8 mouse cellular contexts compared by ENCODE assay signal in genomic region chr12:85374561-85375272, GRCm38 (mm10). TPM values are rescaled to one million over a fixed set of nuclear protein-coding genes. Genes with fewer than 3 reads are reported as not detected.
DNase-seq lines count a peak whose midpoint lies in the region; ATAC-seq lines count a peak whose summit lies in the region.

Gene Tmed10 (minus strand): TSS chr12:85374847.

- whole genome bisulfite sequencing in hindbrain, embryonic 12.5 days = under 1% methylated on average over 37 of the region's 37 CpGs

- no peaks in the 10 kb centered on the region for H3K9me3 ChIP-seq in hindbrain, embryonic 12.5 days (replicated peaks)

- H3K36me3 ChIP-seq in hindbrain, embryonic 12.5 days = no peaks in the 10 kb centered on the region

- H3K4me1 ChIP-seq in hindbrain, embryonic 12.5 days = peaks cover 17% of the 10 kb centered on the region

- H3K27ac ChIP-seq in hindbrain, embryonic 12.5 days = peak within 1 kb of the TSS; percentile 80

- no peaks in the 10 kb centered on the region for H3K27me3 ChIP-seq in hindbrain, embryonic 12.5 days

- peak; percentile 96 for DNase-seq in NIH3T3 (ENCODE audit: low read depth)
- DNase-seq in cerebellum, postnatal 10 days = peak; percentile 92 to 93
- peak; percentile 87 to 88 for DNase-seq in frontal cortex, postnatal 10 days (ENCODE audit: low spot score in 2 of 2)
- DNase-seq in layer of hippocampus, postnatal 14 days (ENCODE audit: low spot score in 2 of 2) = peak; percentile 88 to 95
- DNase-seq in lung, postnatal 14 days = peak; percentile 89
- DNase-seq in retina, adult 2 months (ENCODE audit: low read depth, low spot score) = peak; percentile 89
- DNase-seq in thymus, postnatal 36 days = peak; percentile 81 to 85

- ATAC-seq in hindbrain, embryonic 12.5 days (ENCODE audit: low FRiP score) = peak; percentile 96

- peak within 1 kb of the TSS; percentile 98 for H3K9ac ChIP-seq in hindbrain, embryonic 12.5 days

- H3K4me3 ChIP-seq in hindbrain, embryonic 12.5 days = peak within 1 kb of the TSS; percentile 98

- H3K4me2 ChIP-seq in hindbrain, embryonic 12.5 days (replicated peaks) = peak within 1 kb of the TSS; percentile 68

RNA-seq across cellular contexts. Expression of gene Tmed10, which starts in this region (rescaled TPM):
- 238 and 247 TPM in 2 replicates for polyA plus RNA-seq in hindbrain, embryonic 12.5 days (2016; fragmentation: Nextera tagmentation; extraction: Ambion mirVana)
- total RNA-seq in layer of hippocampus, postnatal 14 days (2021) = 100 to 1,000 TPM; 146 to 156 TPM

Comparison
In these comparisons a context has a peak if more than half of its experiments do, and no peak if none do; other contexts are left out.
1. Peak in every context shown above with its lines: DNase-seq, ATAC-seq, H3K4me3 ChIP-seq and H3K27ac ChIP-seq.